Mouse (Mus musculus) embryonic facial prominence, embryonic 12.5 days (tissue): Measurements from ENCODE around the gene Hacd4. TPM values are rescaled to one million over a fixed set of nuclear protein-coding genes. Genes with fewer than 3 reads are reported as not detected.

Source experiments
- ATAC-seq: fragments of 200-750 bp; cut with Nextera tagmentation; 2 replicates; pipeline ENCODE4 v1.8.0; 2017; ENCODE audit not compliant: insufficient number of reproducible peaks, insufficient read depth, low FRiP score, low TSS enrichment
- H3K27ac ChIP-seq: fragments of 300-500 bp; sonication (generic); 2 replicates; pipeline ENCODE4 v1.5.1; 2016; ENCODE audit warnings: mild to moderate bottlenecking
- H3K27me3 ChIP-seq: fragments of 300-500 bp; sonication (generic); 2 replicates; pipeline ENCODE4 v1.6.1; 2016; ENCODE audit warnings: mild to moderate bottlenecking, moderate library complexity
- H3K36me3 ChIP-seq: fragments of 300-500 bp; sonication (generic); 2 replicates; pipeline ENCODE4 v1.6.1; 2016; ENCODE audit warnings: mild to moderate bottlenecking
- H3K4me1 ChIP-seq: fragments of 300-500 bp; sonication (generic); 2 replicates; pipeline ENCODE4 v1.6.1; 2016
- H3K4me2 ChIP-seq: fragments of 300-500 bp; sonication (generic); replicated peaks from 2 replicates; pipeline ENCODE4 v1.6.1; 2016; ENCODE audit warnings: mild to moderate bottlenecking, moderate library complexity
- H3K4me3 ChIP-seq: fragments of 300-500 bp; sonication (generic); 2 replicates; pipeline ENCODE4 v1.5.1; 2016; ENCODE audit warnings: mild to moderate bottlenecking
- H3K9ac ChIP-seq: fragments of 300-500 bp; sonication (generic); 2 replicates; pipeline ENCODE4 v1.6.1; 2016; ENCODE audit warnings: mild to moderate bottlenecking, moderate library complexity
- H3K9me3 ChIP-seq: fragments of 300-500 bp; sonication (generic); 2 replicates; pipeline ENCODE4 v1.6.1; 2016; ENCODE audit warnings: mild to moderate bottlenecking, moderate library complexity
- WGBS: fragments of 180-500 bp; shearing (Covaris S2); methylation state at CpG from one replicate; pipeline ENCODE4 v1.1.7; 2016; 5-methylcytosine and 5-hydroxymethylcytosine counted together
- polyA plus RNA-seq: library from polyadenylated mRNA; unstranded; fragments of >200 nt; fragmentation: Nextera tagmentation; extraction: Ambion mirVana; gene quantifications from 2 replicates; pipeline ENCODE4 v1.2.1, GENCODE M21; 2016

The Hacd4 gene
- polyA plus RNA-seq, 1 experiment from 2014 or later = 6.9 TPM

DNA sequence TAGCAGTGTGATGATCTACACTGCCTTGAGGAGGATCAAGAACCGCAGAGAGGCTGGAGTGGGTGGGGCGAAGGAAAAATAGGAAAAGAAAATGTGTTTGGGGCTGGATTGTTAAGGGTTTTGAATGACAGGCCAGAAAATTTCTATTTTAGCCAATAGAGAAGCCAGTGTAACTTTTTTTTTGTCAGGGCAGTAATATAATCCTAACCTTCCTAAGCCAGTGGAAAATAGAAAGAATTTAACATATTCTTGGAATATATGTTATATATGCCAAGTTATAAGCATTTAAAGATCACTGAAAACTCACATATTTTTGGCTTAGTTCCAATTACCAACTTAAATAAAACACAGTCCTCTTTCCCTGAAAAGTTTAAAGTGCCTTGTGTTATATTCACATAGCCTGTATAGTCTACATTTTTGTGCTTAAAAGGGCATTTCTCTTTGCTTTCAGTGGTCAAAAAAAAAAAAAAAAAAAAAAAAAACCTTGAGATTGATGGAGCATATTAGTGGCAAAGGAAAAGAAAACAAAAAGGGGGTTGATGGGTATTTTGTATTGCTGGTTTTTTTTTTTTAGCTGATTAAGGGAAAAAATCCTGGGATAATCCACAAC, 11.0 kb downstream of the Hacd4 start:
- Histone ChIP-seq H3K36me3 (no peaks in the 10 kb centered on the region), H3K9me3 (no peaks in the 10 kb centered on the region), H3K27ac (peak overlapping the region; percentile 47; the same call in 1 of the 2 replicates), H3K9ac (no peak overlapping the region), H3K4me2 (no peak overlapping the region), H3K4me3 (no peak overlapping the region), H3K4me1 (no peaks in the 10 kb centered on the region), H3K27me3 (no peaks in the 10 kb centered on the region)
- WGBS = 73% methylated on average over 2 of the region's 2 CpGs
- ATAC-seq = no peak

GRCm38 (mm10) chr4:88424563-88424962, 14.2 kb downstream of the Hacd4 start:
- H3K4me1 ChIP-seq = no peaks in the 10 kb centered on the region
- H3K4me3 ChIP-seq = no peak overlapping the region
- no peaks in the 10 kb centered on the region for H3K9me3 ChIP-seq
- H3K36me3 ChIP-seq = no peaks in the 10 kb centered on the region
- no peak overlapping the region for H3K27ac ChIP-seq
- H3K4me2 ChIP-seq = no peak overlapping the region
- no peaks in the 10 kb centered on the region for H3K27me3 ChIP-seq
- no peak for ATAC-seq
- no peak overlapping the region for H3K9ac ChIP-seq

GRCm38 (mm10) chr4:88419378-88419777, 19.4 kb downstream of the Hacd4 start:
- no peak overlapping the region for H3K4me2 ChIP-seq
- ATAC-seq = no peak
- H3K27ac ChIP-seq = no peak overlapping the region
- H3K9me3 ChIP-seq = no peaks in the 10 kb centered on the region
- H3K27me3 ChIP-seq = no peaks in the 10 kb centered on the region
- H3K4me1 ChIP-seq = no peaks in the 10 kb centered on the region
- WGBS = 95% methylated on average over 5 of the region's 5 CpGs
- H3K36me3 ChIP-seq = no peaks in the 10 kb centered on the region
- H3K4me3 ChIP-seq = no peak overlapping the region
- H3K9ac ChIP-seq = no peak overlapping the region

GRCm38 (mm10) chr4:88415017-88415416, 23.7 kb downstream of the Hacd4 start:
- H3K4me2 ChIP-seq = no peak overlapping the region
- WGBS = 50% methylated on average over 2 of the region's 2 CpGs

DNA sequence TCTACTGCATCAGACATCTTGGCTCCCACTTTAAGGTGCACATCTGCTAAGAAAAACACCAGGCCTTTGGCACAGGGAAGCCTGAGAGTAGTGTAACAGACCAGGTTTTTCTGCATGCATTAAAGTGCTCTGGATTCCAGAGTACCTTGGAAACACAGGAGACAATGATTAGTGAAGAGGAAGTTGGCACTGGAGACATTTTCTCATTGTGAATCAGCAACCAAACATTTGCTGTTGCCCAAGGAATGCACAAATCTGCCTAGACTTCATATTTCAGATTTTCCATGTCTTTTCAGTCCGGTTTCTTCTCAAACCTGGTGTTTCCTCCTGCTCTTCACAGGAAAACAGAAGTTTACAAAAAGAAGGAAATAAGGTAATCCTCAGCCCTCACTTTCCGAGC, 26.4 kb downstream of the Hacd4 start:
- Histone ChIP-seq H3K9me3 (no peaks in the 10 kb centered on the region), H3K4me1 (no peaks in the 10 kb centered on the region), H3K27ac (no peak overlapping the region), H3K4me3 (no peak overlapping the region), H3K36me3 (no peaks in the 10 kb centered on the region), H3K9ac (no peak overlapping the region), H3K4me2 (no peak overlapping the region), H3K27me3 (no peaks in the 10 kb centered on the region)
- ATAC-seq = no peak
- WGBS = 87% methylated on average over 2 of the region's 2 CpGs

More at GRCm38 (mm10) chr4:88415017-88415416, 23.7 kb downstream of the Hacd4 start:
- H3K36me3 ChIP-seq = no peaks in the 10 kb centered on the region
- H3K4me3 ChIP-seq = no peak overlapping the region
- no peak for ATAC-seq
- H3K9me3 ChIP-seq = no peaks in the 10 kb centered on the region
- H3K9ac ChIP-seq = no peak overlapping the region
- no peak overlapping the region for H3K27ac ChIP-seq
- no peaks in the 10 kb centered on the region for H3K4me1 ChIP-seq
- H3K27me3 ChIP-seq = no peaks in the 10 kb centered on the region

GRCm38 (mm10) chr4:88409279-88409678, 29.4 kb downstream of the Hacd4 start:
- 93% methylated on average over 4 of the region's 4 CpGs for WGBS
- Histone ChIP-seq H3K27ac (no peak overlapping the region), H3K27me3 (no peaks in the 10 kb centered on the region), H3K4me3 (no peak overlapping the region), H3K9me3 (no peaks in the 10 kb centered on the region), H3K36me3 (no peaks in the 10 kb centered on the region), H3K9ac (no peak overlapping the region), H3K4me2 (no peak overlapping the region), H3K4me1 (no peaks in the 10 kb centered on the region)
- no peak for ATAC-seq

GRCm38 (mm10) chr4:88406887-88407696, 31.6 kb downstream of the Hacd4 start:
- 85% methylated on average over 4 of the region's 4 CpGs for WGBS
- H3K9me3 ChIP-seq = no peaks in the 10 kb centered on the region
- H3K27me3 ChIP-seq = no peaks in the 10 kb centered on the region
- ATAC-seq = no peak
- no peaks in the 10 kb centered on the region for H3K36me3 ChIP-seq
- H3K4me2 ChIP-seq = no peak overlapping the region
- no peak overlapping the region for H3K27ac ChIP-seq
- no peak overlapping the region for H3K9ac ChIP-seq
- H3K4me3 ChIP-seq = no peak overlapping the region
- H3K4me1 ChIP-seq = no peaks in the 10 kb centered on the region

DNA sequence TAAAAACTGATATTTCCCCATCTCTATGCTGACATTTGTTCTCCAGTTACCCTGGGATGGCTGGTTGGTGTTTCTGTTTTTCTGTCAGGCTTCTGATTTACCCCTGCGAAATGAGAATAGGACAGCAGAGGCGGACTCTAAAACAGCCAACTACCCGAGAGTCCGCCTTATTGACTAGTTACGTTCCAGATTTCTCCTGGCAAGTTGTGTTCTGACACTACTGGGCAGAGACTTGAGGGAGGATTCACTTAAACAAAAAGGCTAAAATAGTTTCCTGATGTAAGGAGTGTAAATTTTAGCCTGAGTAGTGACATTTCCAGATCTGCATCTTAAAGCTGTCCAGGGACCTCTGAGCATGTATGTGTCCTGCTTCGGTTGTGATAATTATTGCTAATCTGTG, 35.8 kb downstream of the Hacd4 start:
- no peaks in the 10 kb centered on the region for H3K36me3 ChIP-seq
- H3K27ac ChIP-seq = no peak overlapping the region
- H3K4me2 ChIP-seq = no peak overlapping the region
- ATAC-seq = no peak
- WGBS = 86% methylated on average over 6 of the region's 6 CpGs
- H3K4me1 ChIP-seq = no peaks in the 10 kb centered on the region
- no peaks in the 10 kb centered on the region for H3K9me3 ChIP-seq
- H3K27me3 ChIP-seq = no peaks in the 10 kb centered on the region
- H3K4me3 ChIP-seq = no peak overlapping the region
- H3K9ac ChIP-seq = no peak overlapping the region

DNA sequence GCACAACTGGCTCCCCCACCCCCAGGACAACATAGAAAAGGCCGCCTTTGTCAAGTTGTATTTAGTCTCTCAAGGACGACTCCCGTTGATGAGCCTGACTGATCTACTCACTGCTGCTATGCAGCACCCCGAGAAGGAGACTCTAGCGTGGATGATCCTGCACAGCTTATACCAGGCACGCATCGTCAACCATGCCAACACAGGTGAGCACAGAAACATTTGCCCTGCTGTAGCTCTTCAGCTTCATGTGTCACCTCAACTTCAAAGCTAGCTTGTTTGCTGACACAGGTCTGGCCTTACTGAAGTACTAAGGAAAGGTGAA, 37.8 kb downstream of the Hacd4 start:
- Histone ChIP-seq H3K4me2 (no peak overlapping the region), H3K27me3 (no peaks in the 10 kb centered on the region), H3K36me3 (no peaks in the 10 kb centered on the region), H3K9ac (no peak overlapping the region), H3K27ac (no peak overlapping the region), H3K9me3 (no peaks in the 10 kb centered on the region), H3K4me1 (no peaks in the 10 kb centered on the region), H3K4me3 (no peak overlapping the region)
- WGBS = 92% methylated on average over 7 of the region's 7 CpGs
- ATAC-seq = no peak

GRCm38 (mm10) chr4:88400302-88400991, 38.3 kb downstream of the Hacd4 start:
- ATAC-seq = no peak
- 78% methylated on average over 9 of the region's 9 CpGs for WGBS
- Histone ChIP-seq H3K36me3 (no peaks in the 10 kb centered on the region), H3K27ac (no peak overlapping the region), H3K9me3 (no peaks in the 10 kb centered on the region), H3K9ac (no peak overlapping the region), H3K27me3 (no peaks in the 10 kb centered on the region), H3K4me1 (no peaks in the 10 kb centered on the region), H3K4me2 (no peak overlapping the region), H3K4me3 (no peak overlapping the region)

- H3K4me2 ChIP-seq = no peak overlapping the region
- H3K36me3 ChIP-seq = no peaks in the 10 kb centered on the region
- no peak overlapping the region for H3K9ac ChIP-seq
- no peaks in the 10 kb centered on the region for H3K9me3 ChIP-seq
- no peaks in the 10 kb centered on the region for H3K27me3 ChIP-seq
- ATAC-seq = no peak
- no peak overlapping the region for H3K4me3 ChIP-seq
- no peaks in the 10 kb centered on the region for H3K4me1 ChIP-seq
- 74% methylated on average over 6 of the region's 6 CpGs for WGBS
- H3K27ac ChIP-seq = no peak overlapping the region
These were observed 41.7 kb downstream of the Hacd4 start for GRCm38 (mm10) chr4:88396995-88397521.

- ATAC-seq = no peak
- no peaks in the 10 kb centered on the region for H3K27me3 ChIP-seq
- no peak overlapping the region for H3K27ac ChIP-seq
- no peak overlapping the region for H3K4me2 ChIP-seq
- H3K36me3 ChIP-seq = no peaks in the 10 kb centered on the region
- H3K4me3 ChIP-seq = no peak overlapping the region
- no peak overlapping the region for H3K9ac ChIP-seq
- 93% methylated on average over 3 of the region's 3 CpGs for WGBS
- H3K4me1 ChIP-seq = no peaks in the 10 kb centered on the region
- H3K9me3 ChIP-seq = no peaks in the 10 kb centered on the region
These were observed 43.0 kb downstream of the Hacd4 start for GRCm38 (mm10) chr4:88395717-88396116.
